Mouse (Mus musculus) C2C12 (cell line): Measurements from ENCODE around the gene Drd4.

Experiments
- CEBPB ChIP-seq: IDR thresholded peaks from one replicate; pipeline ENCODE4 v1.6.1; 2011; ENCODE audit warnings: low read depth, mild to moderate bottlenecking, control low read depth, moderate library complexity
- CTCF ChIP-seq: IDR thresholded peaks from one replicate; pipeline ENCODE4 v1.5.1; 2011; ENCODE audit not compliant: control insufficient read depth, insufficient read depth, insufficient read length
- FOSL1 ChIP-seq: IDR thresholded peaks from one replicate; pipeline ENCODE4 v1.8.0; 2011; ENCODE audit warnings: mild to moderate bottlenecking, low read length; ENCODE audit not compliant: poor library complexity, insufficient read depth, severe bottlenecking
- MAX ChIP-seq: IDR thresholded peaks from one replicate; pipeline ENCODE4 v1.6.1; 2011; ENCODE audit warnings: mild to moderate bottlenecking, control low read depth
- MYOD1 ChIP-seq: IDR thresholded peaks from one replicate; pipeline ENCODE4 v1.6.1; 2011; ENCODE audit warnings: low read depth; ENCODE audit not compliant: control insufficient read depth, insufficient read length
- MYOG ChIP-seq: IDR thresholded peaks from one replicate; pipeline ENCODE4 v1.6.1; 2011; ENCODE audit not compliant: control insufficient read depth, insufficient read length; ENCODE audit errors: extremely low read depth
- USF1 ChIP-seq: IDR thresholded peaks from one replicate; pipeline ENCODE4 v1.6.1; 2011; ENCODE audit warnings: low read depth, mild to moderate bottlenecking, control low read depth, moderate library complexity

- no peak for TF ChIP-seq CTCF
- no peak for TF ChIP-seq MYOG
- TF ChIP-seq MAX = no peak
- no peak for TF ChIP-seq MYOD1
- no peak for TF ChIP-seq FOSL1
- no peak for TF ChIP-seq CEBPB
- no peak for TF ChIP-seq USF1
Observed at GRCm38 (mm10) chr7:141282756-141283155, 9.1 kb upstream of the Drd4 start.
